Mouse (Mus musculus): ENCODE data around the gene Slc38a3. TPM values are rescaled to one million over a fixed set of nuclear protein-coding genes. Genes with fewer than 3 reads are reported as not detected.
A peak's percentile ranks its signal among the peaks of the same experiment; 100 is the strongest.
"Not testable (repeated sequence)": the region's sequence is repeated elsewhere in the genome, so short reads cannot be mapped to it uniquely, and the experiment has no call there.

The Slc38a3 gene
- polyA plus RNA-seq, 1 experiment from 2014 or later: 11.2 TPM

DNA sequence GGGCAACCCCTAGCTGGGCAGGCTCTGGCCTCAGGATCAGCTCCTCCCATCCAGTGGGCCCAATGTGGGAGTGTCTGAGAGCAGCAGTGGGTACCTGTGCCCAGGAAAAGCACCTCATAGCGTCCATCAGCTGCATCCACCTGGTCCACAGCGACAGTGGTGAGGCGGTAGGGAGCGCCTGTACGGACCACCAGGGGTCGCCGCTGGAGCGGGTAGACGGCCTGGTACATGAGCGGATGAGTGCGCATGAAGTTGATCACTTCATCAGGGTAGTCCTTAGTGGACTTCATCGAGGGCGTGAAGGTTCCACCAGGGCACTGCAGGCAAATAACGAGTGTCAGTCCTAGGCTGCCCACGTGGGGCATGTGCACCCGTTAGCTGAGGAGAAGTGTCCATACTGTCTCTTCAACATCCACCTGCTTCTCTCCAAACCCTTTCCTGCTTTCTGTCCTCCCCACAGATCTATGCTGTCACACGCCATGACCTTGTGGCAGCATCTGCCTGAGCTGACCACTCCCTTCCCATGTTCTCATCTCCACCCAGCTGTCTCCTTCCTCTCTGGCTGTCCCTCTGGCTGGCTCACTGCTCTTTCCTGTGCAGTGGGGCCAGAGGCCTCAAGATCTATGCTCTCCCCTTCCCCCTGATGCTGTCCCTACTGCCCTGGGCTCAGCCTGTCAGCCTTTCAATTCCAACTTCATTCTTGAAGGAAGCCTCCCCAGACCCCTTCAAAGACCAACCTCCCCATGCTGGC, 16.1 kb upstream of the Slc38a3 start:
- DNase-seq (ENCODE audit: low spot score, missing footprints) (peak; percentile 92), ATAC-seq (ENCODE audit: low FRiP score) (peak; percentile 76)
- H3K9me3 ChIP-seq (ENCODE audit: control insufficient read depth, low read length): no peaks in the 10 kb centered on the region
- H3K27ac ChIP-seq (ENCODE audit: low read depth, low read length): no peak overlapping the region
- H3K4me1 ChIP-seq (ENCODE audit: control insufficient read depth, insufficient read depth, low read length): no peaks in the 10 kb centered on the region
- H3K4me2 ChIP-seq: no peak overlapping the region
- H3K4me3 ChIP-seq (ENCODE audit: low read depth, low read length): no peak overlapping the region
- no peak overlapping the region for H3K9ac ChIP-seq (ENCODE audit: low read length)
- peaks cover 2% of the 10 kb centered on the region for H3K36me3 ChIP-seq (ENCODE audit: control insufficient read depth, insufficient read depth, low read length)
- no peaks in the 10 kb centered on the region for H3K27me3 ChIP-seq (ENCODE audit: control insufficient read depth, insufficient read depth, low read length)
- WGBS: 34% methylated on average over 17 of the region's 17 CpGs

DNA sequence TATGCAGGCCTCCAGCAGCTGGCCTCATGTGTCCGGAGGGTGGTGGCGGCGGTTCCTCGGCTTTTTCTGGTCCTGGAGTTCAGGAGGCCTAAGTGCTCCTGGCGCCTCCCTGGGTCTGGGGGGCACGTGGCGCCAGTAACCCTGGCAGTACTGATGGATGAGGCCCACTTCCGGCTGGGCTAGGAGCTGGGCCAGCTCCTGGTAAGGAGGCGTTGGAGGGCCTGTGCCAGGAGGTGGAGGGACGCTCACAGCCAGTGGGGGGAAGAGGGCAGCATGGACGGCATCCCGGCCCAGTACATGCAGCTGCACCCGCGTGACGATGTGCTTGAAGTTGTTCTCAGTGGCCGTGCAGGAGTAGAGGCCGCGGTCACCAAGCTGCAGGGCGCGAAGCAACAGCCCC, 13.1 kb upstream of the Slc38a3 start:
- H3K36me3 ChIP-seq (ENCODE audit: control insufficient read depth, insufficient read depth, low read length): no peaks in the 10 kb centered on the region; the same call in 1 of the 2 replicates
- H3K27ac ChIP-seq (ENCODE audit: low read depth, low read length): no peak overlapping the region
- ATAC-seq (ENCODE audit: low FRiP score): no peak
- H3K27me3 ChIP-seq (ENCODE audit: control insufficient read depth, insufficient read depth, low read length): peaks cover 4% of the 10 kb centered on the region
- H3K4me3 ChIP-seq (ENCODE audit: low read depth, low read length): no peak overlapping the region
- H3K9me3 ChIP-seq (ENCODE audit: control insufficient read depth, low read length): no peaks in the 10 kb centered on the region
- no peak overlapping the region for H3K9ac ChIP-seq (ENCODE audit: low read length)
- DNase-seq (ENCODE audit: low spot score, missing footprints): no peak
- no peaks in the 10 kb centered on the region for H3K4me1 ChIP-seq (ENCODE audit: control insufficient read depth, insufficient read depth, low read length)
- H3K4me2 ChIP-seq: no peak overlapping the region
- WGBS: 89% methylated on average over 20 of the region's 20 CpGs

DNA sequence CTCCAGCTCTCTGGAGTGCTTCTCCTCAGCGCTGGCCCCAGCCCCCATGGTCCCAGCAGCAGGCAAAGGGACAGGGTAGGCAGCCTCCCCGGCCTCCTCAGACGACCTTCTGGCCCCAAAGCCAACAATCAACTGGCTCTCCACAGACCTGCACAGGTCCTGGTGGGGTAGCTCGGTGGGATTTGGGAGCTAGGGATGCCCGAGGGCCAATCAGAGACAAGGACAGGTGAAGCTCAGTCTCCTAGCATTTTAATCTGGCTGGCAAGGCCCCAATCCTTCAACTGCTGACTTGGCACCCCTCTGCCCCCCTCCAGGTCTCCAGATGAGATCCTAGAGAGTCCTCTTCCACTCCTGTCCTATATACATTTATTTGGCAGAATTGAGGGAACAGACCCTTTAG, 10.2 kb upstream of the Slc38a3 start, which contains the start of gene Gnat1:
Gene Gnat1 (minus strand): TSS at position 212 of the 400 bp plus-strand sequence.
- DNase-seq (ENCODE audit: low spot score, missing footprints): no peak
- WGBS: 40% methylated on average over 5 of the region's 5 CpGs
- Histone ChIP-seq H3K4me3 (ENCODE audit: low read depth, low read length) (no peak within 1 kb of the TSS), H3K27me3 (ENCODE audit: control insufficient read depth, insufficient read depth, low read length) (peaks cover 30% of the 10 kb centered on the region), H3K4me1 (ENCODE audit: control insufficient read depth, insufficient read depth, low read length) (peaks cover 14% of the 10 kb centered on the region), H3K4me2 (no peak within 1 kb of the TSS), H3K9me3 (ENCODE audit: control insufficient read depth, low read length) (no peaks in the 10 kb centered on the region), H3K9ac (ENCODE audit: low read length) (no peak within 1 kb of the TSS), H3K27ac (ENCODE audit: low read depth, low read length) (no peak within 1 kb of the TSS), H3K36me3 (ENCODE audit: control insufficient read depth, insufficient read depth, low read length) (no peaks in the 10 kb centered on the region; the same call in 1 of the 2 replicates)
- no peak for ATAC-seq (ENCODE audit: low FRiP score)

- H3K4me2 ChIP-seq: no peak overlapping the region
- 98% methylated on average over 2 of the region's 2 CpGs for WGBS
- no peak overlapping the region for H3K9ac ChIP-seq (ENCODE audit: low read length)
- H3K9me3 ChIP-seq (ENCODE audit: control insufficient read depth, low read length): no peaks in the 10 kb centered on the region
- no peaks in the 10 kb centered on the region; the same call in 1 of the 2 replicates for H3K36me3 ChIP-seq (ENCODE audit: control insufficient read depth, insufficient read depth, low read length)
- DNase-seq (ENCODE audit: low spot score, missing footprints) (no peak), ATAC-seq (ENCODE audit: low FRiP score) (no peak)
- H3K4me1 ChIP-seq (ENCODE audit: control insufficient read depth, insufficient read depth, low read length): peaks cover 14% of the 10 kb centered on the region
- peaks cover 34% of the 10 kb centered on the region for H3K27me3 ChIP-seq (ENCODE audit: control insufficient read depth, insufficient read depth, low read length)
- H3K4me3 ChIP-seq (ENCODE audit: low read depth, low read length): no peak overlapping the region
- no peak overlapping the region for H3K27ac ChIP-seq (ENCODE audit: low read depth, low read length)
These were observed 9.5 kb upstream of the Slc38a3 start for GRCm38 (mm10) chr9:107678861-107679260.

DNA sequence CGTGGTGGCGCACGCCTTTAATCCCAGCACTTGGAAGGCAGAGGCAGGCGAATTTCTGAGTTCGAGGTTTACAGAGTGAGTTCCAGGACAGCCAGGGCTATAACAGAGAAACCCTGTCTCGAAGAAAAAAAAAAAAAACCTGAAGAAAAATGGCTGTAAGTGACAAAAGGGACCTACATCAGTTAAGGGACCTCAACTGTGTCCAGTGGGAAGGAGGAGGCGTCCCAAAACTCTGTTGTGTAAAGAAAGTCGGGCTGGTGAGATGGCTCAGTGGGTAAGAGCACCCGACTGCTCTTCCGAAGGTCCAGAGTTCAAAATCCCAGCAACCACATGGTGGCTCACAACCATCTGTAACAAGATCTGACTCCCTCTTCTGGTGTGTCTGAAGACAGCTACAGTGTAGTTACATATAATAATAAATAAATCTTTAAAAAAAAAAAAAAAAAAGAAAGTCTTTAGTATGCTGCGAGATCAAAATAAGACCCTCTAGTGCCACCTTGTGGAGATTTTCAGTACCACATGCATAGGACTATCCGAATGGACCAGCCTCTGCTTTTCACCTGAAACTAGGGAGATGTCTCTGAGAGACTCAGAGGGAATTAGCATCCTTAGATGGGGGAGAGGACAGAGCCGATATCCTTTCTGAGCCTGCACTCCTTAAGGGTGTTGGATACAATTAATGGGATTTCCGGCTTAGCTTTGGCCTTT, 8.6 kb upstream of the Slc38a3 start:
- ATAC-seq (ENCODE audit: low FRiP score): not testable (repeated sequence)

GRCm38 (mm10) chr9:107677091-107677784, 7.9 kb upstream of the Slc38a3 start:
- Histone ChIP-seq H3K4me2 (no peak overlapping the region), H3K27ac (ENCODE audit: low read depth, low read length) (no peak overlapping the region), H3K27me3 (ENCODE audit: control insufficient read depth, insufficient read depth, low read length) (peaks cover 34% of the 10 kb centered on the region), H3K9me3 (ENCODE audit: control insufficient read depth, low read length) (no peaks in the 10 kb centered on the region), H3K36me3 (ENCODE audit: control insufficient read depth, insufficient read depth, low read length) (no peaks in the 10 kb centered on the region), H3K9ac (ENCODE audit: low read length) (no peak overlapping the region), H3K4me1 (ENCODE audit: control insufficient read depth, insufficient read depth, low read length) (peaks cover 14% of the 10 kb centered on the region), H3K4me3 (ENCODE audit: low read depth, low read length) (no peak overlapping the region)
- no peak for ATAC-seq (ENCODE audit: low FRiP score)
- WGBS: 19% methylated on average over 17 of the region's 17 CpGs
- peak; percentile 90 for DNase-seq (ENCODE audit: low spot score, missing footprints)

More for the DNA sequence above, 8.6 kb upstream of the Slc38a3 start:
- H3K9me3 ChIP-seq (ENCODE audit: control insufficient read depth, low read length); H3K4me3 ChIP-seq (ENCODE audit: low read depth, low read length); H3K4me2 ChIP-seq; H3K27ac ChIP-seq (ENCODE audit: low read depth, low read length); H3K9ac ChIP-seq (ENCODE audit: low read length); H3K36me3 ChIP-seq (ENCODE audit: control insufficient read depth, insufficient read depth, low read length): not testable (repeated sequence)
- Histone ChIP-seq H3K4me1 (ENCODE audit: control insufficient read depth, insufficient read depth, low read length) (peaks cover 14% of the 10 kb centered on the region), H3K27me3 (ENCODE audit: control insufficient read depth, insufficient read depth, low read length) (peaks cover 34% of the 10 kb centered on the region)
- WGBS: 42% methylated on average over 14 of the region's 14 CpGs
- peak; percentile 98 for DNase-seq (ENCODE audit: low spot score, missing footprints)

GRCm38 (mm10) chr9:107676302-107676701, 7.0 kb upstream of the Slc38a3 start:
- Histone ChIP-seq H3K36me3 (ENCODE audit: control insufficient read depth, insufficient read depth, low read length) (no peaks in the 10 kb centered on the region), H3K4me2 (peak overlapping the region; percentile 56), H3K27me3 (ENCODE audit: control insufficient read depth, insufficient read depth, low read length) (peaks cover 34% of the 10 kb centered on the region), H3K4me3 (ENCODE audit: low read depth, low read length) (peak overlapping the region; percentile 34), H3K9ac (ENCODE audit: low read length) (peak overlapping the region; percentile 45), H3K27ac (ENCODE audit: low read depth, low read length) (no peak overlapping the region), H3K4me1 (ENCODE audit: control insufficient read depth, insufficient read depth, low read length) (peaks cover 14% of the 10 kb centered on the region), H3K9me3 (ENCODE audit: control insufficient read depth, low read length) (no peaks in the 10 kb centered on the region)
- 3% methylated on average over 25 of the region's 25 CpGs for WGBS
- ATAC-seq (ENCODE audit: low FRiP score): peak; percentile 36; the same call in 1 of the 2 replicates
- DNase-seq (ENCODE audit: low spot score, missing footprints): no peak

GRCm38 (mm10) chr9:107675671-107676301, 6.5 kb upstream of the Slc38a3 start:
- DNase-seq (ENCODE audit: low spot score, missing footprints) (peak; percentile 98), ATAC-seq (ENCODE audit: low FRiP score) (peak; percentile 67)
- peak overlapping the region; percentile 56 for H3K4me2 ChIP-seq
- no peak overlapping the region for H3K27ac ChIP-seq (ENCODE audit: low read depth, low read length)
- peak overlapping the region; percentile 34 for H3K4me3 ChIP-seq (ENCODE audit: low read depth, low read length)
- WGBS: under 1% methylated on average over 39 of the region's 39 CpGs
- peaks cover 34% of the 10 kb centered on the region for H3K27me3 ChIP-seq (ENCODE audit: control insufficient read depth, insufficient read depth, low read length)
- no peaks in the 10 kb centered on the region for H3K36me3 ChIP-seq (ENCODE audit: control insufficient read depth, insufficient read depth, low read length)
- H3K9me3 ChIP-seq (ENCODE audit: control insufficient read depth, low read length): no peaks in the 10 kb centered on the region
- H3K9ac ChIP-seq (ENCODE audit: low read length): peak overlapping the region; percentile 45
- H3K4me1 ChIP-seq (ENCODE audit: control insufficient read depth, insufficient read depth, low read length): peaks cover 14% of the 10 kb centered on the region
